Mouse (Mus musculus): ENCODE measurements around the gene Lrrc1. TPM values are rescaled to one million over a fixed set of nuclear protein-coding genes. Genes with fewer than 3 reads are reported as not detected.

Lrrc1 gene
- 10 to 100 TPM; 23.9 to 26.8 TPM for total RNA-seq (2023)

DNA sequence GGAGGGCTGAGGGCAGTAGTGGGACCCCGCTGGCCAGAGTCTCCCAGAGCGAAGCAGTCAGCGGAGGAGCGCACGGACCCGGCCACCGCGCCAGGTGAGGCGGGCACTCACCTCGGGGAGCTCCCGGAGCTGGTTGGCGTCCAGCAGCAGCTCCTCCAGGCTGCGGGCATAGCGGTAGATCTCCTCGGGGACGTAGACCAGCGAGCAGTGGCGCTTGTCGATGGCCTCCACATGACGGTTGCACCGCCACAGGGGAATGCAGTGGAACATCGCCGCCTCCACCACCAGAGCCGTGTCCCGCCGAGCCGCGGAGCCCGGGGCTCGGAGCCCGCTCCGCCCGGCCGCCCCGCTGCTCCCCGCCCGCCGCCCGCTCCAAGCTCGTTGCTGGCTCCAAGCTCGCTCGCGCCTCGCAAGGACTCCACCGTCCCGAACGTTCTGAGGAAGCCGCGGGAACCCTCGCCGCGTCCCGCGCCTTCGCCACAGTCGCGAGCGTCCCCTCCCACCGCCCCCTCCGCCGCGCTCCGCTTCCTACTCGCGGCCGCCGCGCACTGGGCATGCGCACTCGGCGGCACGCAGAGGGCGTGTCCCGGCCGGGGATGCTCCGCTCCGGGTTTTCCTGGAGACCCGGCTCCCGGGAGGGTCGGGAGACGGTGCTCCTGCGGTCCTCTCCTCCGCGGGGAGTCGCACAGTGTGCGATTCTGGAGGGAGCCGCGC is at the start of gene Lrrc1:
Lrrc1 (minus strand) TSS at position 517 of the 714 bp plus-strand sequence.

Other genes with a start within 250 kb of the Lrrc1 start
- not detected for gene Mlip, start 191.9 kb downstream of the Lrrc1 start, total RNA-seq (2023)
- not detected for gene Klhl31, start 91.6 kb upstream of the Lrrc1 start, total RNA-seq (2023)
- gene Gclc, start 209.7 kb upstream of the Lrrc1 start, total RNA-seq (2023) = 10 to 100 TPM; 33.7 to 42.0 TPM

All from T-cell, adult 66 days (primary cell).